Mouse (Mus musculus) forebrain, postnatal 0 days (tissue): ENCODE results near the gene Tns1. TPM values are rescaled to one million over a fixed set of nuclear protein-coding genes. Genes with fewer than 3 reads are reported as not detected.

Experiments used
- ATAC-seq: fragments of 200-750 bp; cut with Nextera tagmentation; 2 replicates; pipeline ENCODE4 v1.8.0; 2017; ENCODE audit warnings: mild to moderate bottlenecking, moderate library complexity
- DNase-seq: peaks from one replicate; pipeline ENCODE4 v3.0.0-alpha.2; 2015
- H3K27ac ChIP-seq: fragments of 300-500 bp; sonication (generic); 2 replicates; pipeline ENCODE4 v1.5.1; 2014; ENCODE audit warnings: low read depth, mild to moderate bottlenecking, antibody characterized with exemption, low read length, moderate library complexity, mixed read lengths
- H3K27me3 ChIP-seq: fragments of 300-500 bp; sonication (generic); 2 replicates; pipeline ENCODE4 v1.6.1; 2014; ENCODE audit warnings: mild to moderate bottlenecking, low read length, mixed read lengths; ENCODE audit not compliant: insufficient read depth
- H3K36me3 ChIP-seq: fragments of 300-500 bp; sonication (generic); 2 replicates; pipeline ENCODE4 v1.6.1; 2014; ENCODE audit warnings: mild to moderate bottlenecking, moderate library complexity; ENCODE audit not compliant: insufficient read depth
- H3K4me1 ChIP-seq: fragments of 300-500 bp; sonication (generic); 2 replicates; pipeline ENCODE4 v1.6.1; 2014; ENCODE audit warnings: antibody characterized with exemption; ENCODE audit not compliant: insufficient read depth
- H3K4me2 ChIP-seq: fragments of 300-500 bp; sonication (generic); 2 replicates; pipeline ENCODE4 v1.6.1; 2014; ENCODE audit warnings: low read depth, mild to moderate bottlenecking, moderate library complexity
- H3K4me3 ChIP-seq: fragments of 300-500 bp; sonication (generic); 2 replicates; pipeline ENCODE4 v1.5.1; 2014; ENCODE audit warnings: low read depth, low read length, mixed read lengths
- H3K9ac ChIP-seq: fragments of 300-500 bp; sonication (generic); 2 replicates; pipeline ENCODE4 v1.6.1; 2014; ENCODE audit warnings: mild to moderate bottlenecking
- H3K9me3 ChIP-seq: fragments of 300-500 bp; sonication (generic); 2 replicates; pipeline ENCODE4 v1.6.1; 2016; ENCODE audit warnings: low read length
- CTCF ChIP-seq: sonication (generic); IDR thresholded peaks from 2 replicates; pipeline ENCODE4 v1.5.1; 2016; ENCODE audit warnings: antibody characterized with exemption, control low read depth, low read depth
- WGBS: fragments of 180-500 bp; shearing (Covaris S2); extraction: QIAGEN DNeasy Blood & Tissue Kit; methylation state at CpG from one replicate; pipeline ENCODE4 v1.1.7; 2014; 5-methylcytosine and 5-hydroxymethylcytosine counted together
- polyA plus RNA-seq: library from polyadenylated mRNA; unstranded; fragments of >200 nt; fragmentation: Nextera tagmentation; extraction: Ambion mirVana; gene quantifications from 2 replicates; pipeline ENCODE4 v1.2.1, GENCODE M21; 2015
- total RNA-seq: library from RNA; depleted of rRNA; stranded (reverse); fragments of >200 nt; gene quantifications from 2 replicates; pipeline ENCODE4 v1.2.3, GENCODE M21; 2014

The Tns1 gene
- total and polyA plus RNA-seq, 2 experiments from 2014 or later, result 7.0 to 21.8 TPM

DNA sequence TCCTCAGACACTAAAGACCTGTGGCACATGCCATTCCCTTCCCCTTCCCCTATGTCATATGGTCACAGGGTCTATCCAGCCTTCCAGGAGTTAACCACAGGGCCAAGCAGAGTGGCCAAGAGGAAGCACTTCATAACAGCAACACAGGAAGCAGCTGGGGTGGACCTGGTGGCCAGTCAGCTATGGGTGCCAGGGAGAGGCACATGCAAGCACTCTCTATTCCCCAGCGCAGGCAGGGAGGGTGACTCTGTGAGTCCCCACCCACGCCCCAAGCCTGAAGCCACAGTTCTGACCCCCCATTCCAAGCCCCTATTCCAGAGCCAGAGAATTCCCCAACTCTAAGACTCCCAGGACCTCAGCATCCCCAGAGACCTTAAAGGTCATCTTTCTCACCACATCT lies 89.5 kb downstream of the Tns1 start:
- 77% methylated on average over 2 of the region's 2 CpGs for WGBS
- Histone ChIP-seq H3K4me3 (no peak overlapping the region), H3K36me3 (no peaks in the 10 kb centered on the region), H3K27me3 (peaks cover 5% of the 10 kb centered on the region; the same call in 1 of the 2 replicates), H3K4me2 (no peak overlapping the region), H3K9ac (no peak overlapping the region), H3K4me1 (no peaks in the 10 kb centered on the region), H3K9me3 (no peaks in the 10 kb centered on the region), H3K27ac (no peak overlapping the region)
- ATAC-seq (no peak), DNase-seq (no peak)
- no peak for TF ChIP-seq CTCF

GRCm38 (mm10) chr1:74034211-74034610 lies 90.0 kb downstream of the Tns1 start:
- Histone ChIP-seq H3K4me1 (no peaks in the 10 kb centered on the region), H3K27ac (no peak overlapping the region), H3K9ac (no peak overlapping the region), H3K36me3 (no peaks in the 10 kb centered on the region), H3K27me3 (peaks cover 5% of the 10 kb centered on the region; the same call in 1 of the 2 replicates), H3K4me3 (no peak overlapping the region), H3K4me2 (no peak overlapping the region), H3K9me3 (no peaks in the 10 kb centered on the region)
- DNase-seq, result no peak
- TF ChIP-seq CTCF, result no peak
- ATAC-seq, result no peak

DNA sequence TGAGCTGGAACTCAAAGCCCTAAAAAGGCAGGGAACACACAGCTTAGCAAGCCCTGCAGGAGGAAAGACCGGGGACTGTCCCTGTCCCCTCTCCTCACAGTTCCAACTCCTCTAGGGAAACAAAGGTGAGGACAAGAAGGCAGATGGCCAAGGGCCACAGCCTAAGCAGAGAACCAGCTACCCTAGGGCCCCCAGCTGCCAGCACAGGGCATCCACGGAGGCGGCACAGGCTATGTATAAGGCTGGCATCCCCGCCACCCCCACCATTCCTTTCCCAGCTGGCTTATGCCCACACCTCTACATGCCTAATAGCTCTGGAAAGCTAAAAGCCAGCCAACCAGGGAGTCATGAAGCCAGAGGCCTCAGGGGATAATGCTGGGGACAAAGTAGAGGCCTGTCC lies 90.8 kb downstream of the Tns1 start:
- no peak overlapping the region for H3K4me3 ChIP-seq
- no peak for DNase-seq
- H3K36me3 ChIP-seq, result no peaks in the 10 kb centered on the region
- H3K27ac ChIP-seq, result no peak overlapping the region
- H3K4me2 ChIP-seq, result no peak overlapping the region
- no peak overlapping the region for H3K9ac ChIP-seq
- no peaks in the 10 kb centered on the region for H3K4me1 ChIP-seq
- peaks cover 5% of the 10 kb centered on the region; the same call in 1 of the 2 replicates for H3K27me3 ChIP-seq
- H3K9me3 ChIP-seq, result no peaks in the 10 kb centered on the region
- ATAC-seq, result no peak
- WGBS, result 78% methylated on average over 4 of the region's 4 CpGs
- no peak for TF ChIP-seq CTCF

- H3K9me3 ChIP-seq, result no peaks in the 10 kb centered on the region
- ATAC-seq, result peak; percentile 44; the same call in 1 of the 2 replicates
- no peak overlapping the region for H3K4me3 ChIP-seq
- peaks cover 5% of the 10 kb centered on the region; the same call in 1 of the 2 replicates for H3K27me3 ChIP-seq
- no peak for DNase-seq
- 64% methylated on average over 5 of the region's 5 CpGs for WGBS
- no peak overlapping the region for H3K4me2 ChIP-seq
- no peaks in the 10 kb centered on the region for H3K36me3 ChIP-seq
- H3K4me1 ChIP-seq, result no peaks in the 10 kb centered on the region
- no peak for TF ChIP-seq CTCF
- H3K9ac ChIP-seq, result no peak overlapping the region
- H3K27ac ChIP-seq, result no peak overlapping the region
Measured at GRCm38 (mm10) chr1:74032966-74033365, 91.3 kb downstream of the Tns1 start.

DNA sequence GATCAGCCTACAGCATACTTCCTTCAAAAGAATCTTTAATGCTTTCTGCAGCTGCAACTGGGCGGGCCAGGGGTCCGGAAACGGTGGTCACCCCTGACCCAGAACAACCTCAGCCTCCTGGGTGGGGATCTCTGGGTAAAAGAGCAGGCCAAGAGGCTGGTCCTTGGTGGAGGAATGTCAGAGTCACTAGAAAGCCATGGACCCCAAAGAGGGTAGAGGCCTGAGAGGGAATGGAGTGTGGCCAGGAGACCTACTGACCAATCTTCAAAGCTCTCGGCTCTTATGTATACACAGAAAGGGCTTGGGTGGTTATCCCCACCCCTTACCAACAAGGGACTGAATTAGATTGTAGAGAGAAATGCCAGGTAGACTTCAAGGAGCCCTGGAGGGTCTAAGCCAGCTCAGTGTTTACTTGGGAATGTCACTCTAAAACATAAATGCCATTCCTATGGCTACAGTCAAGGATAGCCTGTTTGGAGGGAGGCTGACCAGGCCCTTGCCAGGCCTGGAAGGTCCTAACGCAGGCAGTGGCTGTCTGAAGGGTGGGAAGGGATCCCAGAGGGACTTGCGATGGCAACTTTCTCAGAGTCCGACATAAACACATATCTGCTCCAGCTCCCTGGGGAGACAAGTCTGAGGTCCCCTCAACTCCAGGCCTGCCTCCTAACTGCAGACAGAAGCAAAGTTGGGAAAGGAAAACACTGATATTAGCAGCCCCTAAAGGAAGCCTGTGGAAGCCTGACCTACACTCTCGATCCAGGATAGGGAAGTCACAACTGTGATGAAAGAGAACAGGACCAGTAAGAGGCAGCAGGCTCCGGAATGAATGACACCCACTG lies 92.3 kb downstream of the Tns1 start:
- TF ChIP-seq CTCF, result no peak
- Histone ChIP-seq H3K27ac (no peak overlapping the region), H3K27me3 (peaks cover 2% of the 10 kb centered on the region; the same call in 1 of the 2 replicates), H3K4me2 (no peak overlapping the region), H3K9ac (no peak overlapping the region), H3K4me1 (no peaks in the 10 kb centered on the region), H3K9me3 (no peaks in the 10 kb centered on the region), H3K36me3 (no peaks in the 10 kb centered on the region), H3K4me3 (no peak overlapping the region)
- WGBS, result 83% methylated on average over 9 of the region's 9 CpGs
- DNase-seq (no peak), ATAC-seq (no peak)

DNA sequence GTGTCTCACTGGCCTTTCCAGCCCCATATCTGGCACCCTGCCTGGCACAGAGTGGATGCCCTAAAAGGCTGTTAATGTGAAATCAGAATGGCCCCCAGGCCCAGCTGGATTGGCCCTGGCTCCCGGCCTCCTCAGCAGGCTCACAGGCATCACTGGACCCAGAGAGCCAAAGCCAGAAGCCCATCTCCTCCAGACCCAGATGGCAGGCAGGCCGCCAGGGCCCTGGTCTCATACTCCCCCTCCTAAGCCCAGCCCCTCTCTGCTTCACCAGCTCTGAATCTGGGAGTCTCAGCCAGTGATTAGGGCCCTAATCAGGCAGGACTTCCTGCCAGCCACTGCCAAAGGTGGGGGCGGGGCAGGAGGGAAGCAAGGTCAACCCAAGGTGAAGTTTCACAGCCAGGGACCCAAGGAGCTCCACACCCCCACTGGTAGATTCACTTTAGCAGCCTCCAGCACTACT lies 93.3 kb downstream of the Tns1 start:
- TF ChIP-seq CTCF, result no peak
- no peaks in the 10 kb centered on the region for H3K4me1 ChIP-seq
- no peak overlapping the region for H3K9ac ChIP-seq
- no peak overlapping the region; the same call in 1 of the 2 replicates for H3K27ac ChIP-seq
- DNase-seq, result peak; percentile 46
- no peak overlapping the region for H3K4me3 ChIP-seq
- peak; percentile 69 for ATAC-seq
- H3K36me3 ChIP-seq, result no peaks in the 10 kb centered on the region
- H3K27me3 ChIP-seq, result no peaks in the 10 kb centered on the region
- H3K4me2 ChIP-seq, result no peak overlapping the region
- no peaks in the 10 kb centered on the region for H3K9me3 ChIP-seq
- WGBS, result 23% methylated on average over 3 of the region's 3 CpGs

- H3K36me3 ChIP-seq, result no peaks in the 10 kb centered on the region
- H3K4me1 ChIP-seq, result no peaks in the 10 kb centered on the region
- 76% methylated on average over 1 of the region's 1 CpGs for WGBS
- H3K9ac ChIP-seq, result no peak overlapping the region
- DNase-seq (no peak), ATAC-seq (no peak)
- no peak overlapping the region for H3K27ac ChIP-seq
- no peak overlapping the region for H3K4me3 ChIP-seq
- no peak overlapping the region for H3K4me2 ChIP-seq
- H3K27me3 ChIP-seq, result no peaks in the 10 kb centered on the region
- H3K9me3 ChIP-seq, result no peaks in the 10 kb centered on the region
- no peak for TF ChIP-seq CTCF
Measured at GRCm38 (mm10) chr1:74030285-74030684, 94.0 kb downstream of the Tns1 start.
